Mouse (Mus musculus) bone marrow, adult 2 months (tissue): ENCODE measurements at regions not wholly inside any gene's neighbourhood (a gene's known extent, or its start where the extent isn't known, plus 50 kb on each side); places are given as distances from the start of the nearest gene placed in this dataset.

Source experiments
- CTCF ChIP-seq: fragments of 200-500 bp; IDR thresholded peaks from 2 replicates; pipeline ENCODE4 v1.5.1; 2011; ENCODE audit warnings: low read length, control low read depth; ENCODE audit not compliant: control insufficient read depth, insufficient read depth
- POLR2A ChIP-seq: fragments of 200-500 bp; IDR thresholded peaks from 2 replicates; pipeline ENCODE4 v1.6.1; 2011; ENCODE audit warnings: low read depth, mild to moderate bottlenecking, control low read depth, low read length, borderline replicate concordance; ENCODE audit not compliant: control insufficient read depth

GRCm38 (mm10) chr17:29437535-29438324 is 52.8 kb upstream of the Pim1 start:
- TF ChIP-seq CTCF (no peak), POLR2A (no peak)
